Mouse (Mus musculus) C2C12 (cell line): Measurements from ENCODE around the gene Hoxd11.

ENCODE experiments used
- CTCF ChIP-seq: IDR thresholded peaks from one replicate; pipeline ENCODE4 v1.5.1; 2011; ENCODE audit not compliant: control insufficient read depth, insufficient read depth, insufficient read length
- FOSL1 ChIP-seq: IDR thresholded peaks from one replicate; pipeline ENCODE4 v1.8.0; 2011; ENCODE audit warnings: mild to moderate bottlenecking, low read length; ENCODE audit not compliant: poor library complexity, insufficient read depth, severe bottlenecking
- MAX ChIP-seq: IDR thresholded peaks from one replicate; pipeline ENCODE4 v1.6.1; 2011; ENCODE audit warnings: mild to moderate bottlenecking, control low read depth
- MYOD1 ChIP-seq: IDR thresholded peaks from one replicate; pipeline ENCODE4 v1.6.1; 2011; ENCODE audit warnings: low read depth; ENCODE audit not compliant: control insufficient read depth, insufficient read length
- USF1 ChIP-seq: IDR thresholded peaks from one replicate; pipeline ENCODE4 v1.6.1; 2011; ENCODE audit warnings: low read depth, mild to moderate bottlenecking, control low read depth, moderate library complexity

DNA sequence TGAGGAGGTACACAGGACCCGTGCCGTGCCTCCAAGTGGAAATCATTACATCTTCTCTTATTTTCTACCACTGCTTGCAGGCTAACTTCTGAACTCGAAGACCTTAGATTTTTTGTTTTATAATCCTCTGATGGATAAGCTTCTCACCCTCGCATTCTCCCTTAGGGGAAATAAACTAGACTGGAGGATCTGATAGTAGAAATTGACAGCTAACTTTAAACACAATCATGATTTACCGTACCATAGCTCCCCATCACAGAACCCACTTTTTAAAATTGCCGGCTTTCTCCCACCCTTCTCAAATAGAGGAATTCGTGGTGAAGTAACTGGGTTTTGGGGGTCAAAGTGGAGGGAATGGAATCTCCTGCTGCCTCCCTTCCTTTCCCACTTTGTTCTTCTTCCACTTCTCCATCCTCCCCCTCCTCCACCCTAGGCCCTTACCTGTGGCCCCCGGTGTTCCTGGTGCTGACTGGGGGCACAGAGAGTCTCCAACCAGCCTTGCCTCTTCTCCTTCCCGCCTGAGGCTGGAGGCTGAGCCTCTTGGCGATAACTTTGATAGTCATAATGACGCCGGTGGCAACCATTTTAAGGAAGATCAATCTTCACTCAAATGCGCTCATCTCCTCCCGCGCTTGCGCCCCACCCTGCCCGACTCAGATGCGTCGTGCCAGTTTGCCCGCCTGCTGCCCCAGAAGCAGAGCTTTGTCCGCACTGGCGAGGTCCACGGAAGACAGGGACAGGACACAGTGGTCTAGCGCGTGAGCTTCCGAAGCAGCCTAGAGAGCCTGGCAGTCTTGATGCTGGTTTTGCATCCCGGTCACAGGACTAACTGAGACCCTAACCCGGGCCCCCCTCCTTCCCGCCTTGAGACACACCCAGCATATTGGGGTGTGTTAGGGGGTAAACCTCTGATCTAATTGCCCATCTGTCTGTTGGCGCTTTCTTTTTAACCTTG is 18.7 kb upstream of the Hoxd11 start:
- TF ChIP-seq USF1 (no peak), CTCF (no peak), FOSL1 (no peak), MYOD1 (no peak), MAX (no peak)
